Mouse (Mus musculus) olfactory bulb, adult 2 months (tissue): ENCODE data around the gene Cyp1b1. TPM values are rescaled to one million over a fixed set of nuclear protein-coding genes. Genes with fewer than 3 reads are reported as not detected.

Experiments
- H3K27ac ChIP-seq: fragments of 200-500 bp; 2 replicates; pipeline ENCODE4 v1.5.1; 2012; ENCODE audit warnings: low read depth, low read length; ENCODE audit not compliant: insufficient read depth
- H3K4me1 ChIP-seq: fragments of 200-500 bp; 2 replicates; pipeline ENCODE4 v1.6.1; 2012; ENCODE audit warnings: low read length; ENCODE audit not compliant: control insufficient read depth, insufficient read depth
- H3K4me3 ChIP-seq: fragments of 200-500 bp; 2 replicates; pipeline ENCODE4 v1.5.1; 2012; ENCODE audit warnings: mild to moderate bottlenecking, low read depth, low read length, moderate library complexity; ENCODE audit not compliant: insufficient read depth
- CTCF ChIP-seq: fragments of 200-500 bp; IDR thresholded peaks from 2 replicates; pipeline ENCODE4 v1.5.1; 2012; ENCODE audit warnings: low read depth, mild to moderate bottlenecking, low read length, moderate library complexity; ENCODE audit not compliant: insufficient read depth
- POLR2A ChIP-seq: fragments of 200-500 bp; IDR thresholded peaks from 2 replicates; pipeline ENCODE4 v1.6.1; 2012; ENCODE audit warnings: mild to moderate bottlenecking, low read depth, low read length, moderate library complexity; ENCODE audit not compliant: insufficient read depth
- WGBS: fragments of 180-500 bp; shearing (Covaris S2); methylation state at CpG from one replicate; pipeline ENCODE4 v1.1.7; 2018; 5-methylcytosine and 5-hydroxymethylcytosine counted together
- polyA plus RNA-seq: library from polyadenylated mRNA; stranded (reverse); fragments of >200 nt; gene quantifications from 2 replicates; pipeline ENCODE4 v1.2.4, GENCODE M21; 2012; ENCODE audit warnings: low replicate concordance; ENCODE audit not compliant: missing spikeins, insufficient read depth, insufficient read length

The Cyp1b1 gene
- polyA plus RNA-seq, 1 experiment: not detected

DNA sequence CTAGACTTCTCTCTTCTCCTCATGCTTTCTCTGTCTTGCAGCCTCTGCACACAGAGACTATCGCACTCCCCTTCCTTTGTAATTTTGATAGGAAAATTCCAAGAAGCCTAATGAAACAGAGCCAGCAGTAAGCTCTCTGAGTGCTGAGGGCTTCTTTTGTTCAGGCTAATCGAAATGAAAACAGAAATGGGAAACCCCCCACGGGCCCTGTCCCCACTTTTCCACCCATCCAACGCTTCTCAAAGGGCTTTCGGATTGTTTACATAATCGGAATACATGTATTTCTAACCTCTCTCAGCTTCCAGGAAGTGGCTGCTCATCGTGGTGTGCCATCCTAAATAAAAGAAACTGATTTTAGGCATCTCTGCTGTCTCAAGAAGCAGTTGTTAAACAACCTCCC lies 6.7 kb downstream of the Cyp1b1 start:
- TF ChIP-seq CTCF (no peak), POLR2A (no peak)
- 40% methylated on average over 7 of the region's 7 CpGs for WGBS
- peaks cover 6% of the 10 kb centered on the region; the same call in 1 of the 2 replicates for H3K4me1 ChIP-seq
- H3K4me3 ChIP-seq: no peak overlapping the region
- no peak overlapping the region for H3K27ac ChIP-seq

DNA sequence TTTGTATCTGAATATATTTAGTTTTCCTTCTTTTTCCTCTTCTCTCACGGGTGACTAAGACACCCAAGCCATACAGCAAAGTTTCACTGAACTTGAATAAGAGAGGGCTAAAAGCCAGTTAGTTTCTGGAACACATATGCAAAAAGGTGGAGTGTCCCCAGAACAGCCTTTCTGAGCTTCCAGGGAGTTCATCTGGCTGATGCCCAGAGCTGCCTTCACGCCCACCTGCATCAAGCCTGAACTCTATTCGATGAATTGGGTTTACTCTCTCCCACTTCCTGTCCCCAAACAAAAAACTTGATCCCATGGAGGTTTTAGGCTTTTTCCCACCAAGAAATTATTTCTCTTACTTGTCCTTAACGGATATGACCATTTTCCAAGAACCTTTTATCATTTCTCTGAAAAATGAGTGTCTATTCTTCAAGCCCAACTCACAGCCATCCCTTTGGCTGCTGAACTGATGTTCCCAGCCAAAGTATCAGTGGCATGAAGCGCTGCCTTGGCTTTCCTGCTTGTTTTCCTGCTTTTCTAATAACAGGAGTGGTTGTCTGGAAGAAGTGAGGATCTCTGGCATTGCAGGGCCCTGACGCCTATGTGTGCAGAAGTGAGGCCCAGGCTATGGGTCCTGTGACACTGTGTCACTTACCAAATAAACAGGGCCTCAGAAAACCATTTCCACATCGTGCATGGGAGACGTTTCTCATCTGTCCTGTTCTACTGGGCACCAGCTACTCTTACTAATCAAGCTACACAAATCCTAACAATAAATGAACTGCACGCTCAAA lies 9.0 kb downstream of the Cyp1b1 start:
- H3K4me3 ChIP-seq: no peak overlapping the region
- 68% methylated on average over 9 of the region's 9 CpGs for WGBS
- no peak overlapping the region for H3K27ac ChIP-seq
- H3K4me1 ChIP-seq: no peaks in the 10 kb centered on the region
- TF ChIP-seq POLR2A (no peak), CTCF (no peak)

DNA sequence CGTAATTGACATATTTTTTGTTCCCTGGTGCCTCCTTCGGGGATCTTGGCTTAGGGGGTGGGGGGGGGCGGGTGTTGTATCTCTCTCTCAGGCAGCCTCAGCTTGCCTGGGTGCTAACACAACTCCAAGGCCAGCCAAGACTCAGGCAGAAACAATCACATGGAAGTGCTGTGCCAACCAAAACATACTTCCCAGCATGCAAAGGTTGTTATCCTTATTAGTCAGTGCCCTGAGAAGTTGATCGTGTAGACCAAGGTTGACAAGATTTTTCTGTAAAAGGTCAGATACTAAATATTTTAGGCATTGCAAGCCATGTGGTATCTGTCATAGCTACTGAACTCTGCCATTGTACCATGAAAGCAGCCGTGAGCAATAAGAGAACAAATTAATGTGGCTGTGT lies 14.0 kb downstream of the Cyp1b1 start:
- Histone ChIP-seq H3K4me3 (no peak overlapping the region), H3K27ac (no peak overlapping the region), H3K4me1 (no peaks in the 10 kb centered on the region)
- TF ChIP-seq POLR2A: no peak
- no peak for TF ChIP-seq CTCF
- 80% methylated on average over 5 of the region's 5 CpGs for WGBS

DNA sequence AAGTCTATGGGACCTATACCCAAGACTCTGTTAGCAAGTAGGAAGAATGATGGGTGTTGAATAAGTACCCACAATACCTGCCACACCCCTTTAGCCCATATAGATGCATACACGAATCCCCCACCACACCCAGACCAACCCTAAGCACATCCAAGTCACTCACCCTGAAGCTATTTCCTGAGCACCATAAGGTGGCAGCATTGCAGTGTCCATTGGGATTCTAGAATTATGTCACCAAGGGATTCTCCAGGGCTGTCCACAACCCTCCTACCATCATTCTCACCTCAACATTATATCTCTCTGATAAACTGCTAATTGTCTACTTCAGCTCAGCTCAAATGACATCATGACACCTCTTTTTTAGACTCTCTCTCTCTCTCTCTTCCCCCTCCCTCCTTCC lies 15.7 kb downstream of the Cyp1b1 start:
- Histone ChIP-seq H3K27ac (no peak overlapping the region), H3K4me1 (no peaks in the 10 kb centered on the region), H3K4me3 (no peak overlapping the region)
- TF ChIP-seq CTCF (no peak), POLR2A (no peak)
- 41% methylated on average over 1 of the region's 1 CpGs for WGBS

DNA sequence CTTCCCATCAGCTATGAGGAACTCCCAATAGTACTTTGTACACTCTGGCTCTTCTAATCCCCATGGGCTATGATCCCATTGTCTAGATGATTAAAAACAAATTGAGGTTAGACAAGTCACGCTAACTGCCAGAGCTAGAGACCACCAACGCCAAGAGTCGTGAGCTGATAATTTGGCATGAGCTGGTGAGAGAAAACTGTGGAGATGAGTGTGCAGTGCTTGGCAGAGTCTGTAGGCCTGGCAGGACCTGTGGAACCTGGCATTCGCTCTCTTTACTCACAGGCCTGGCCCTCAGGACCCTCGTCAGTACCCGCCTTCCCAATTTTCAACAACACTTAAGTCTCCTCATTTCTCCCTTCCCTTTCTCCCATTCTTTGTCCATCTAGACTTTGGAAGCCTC lies 19.3 kb downstream of the Cyp1b1 start:
- 71% methylated on average over 6 of the region's 6 CpGs for whole genome bisulfite sequencing
- Histone ChIP-seq H3K4me3 (no peak overlapping the region), H3K27ac (no peak overlapping the region), H3K4me1 (no peaks in the 10 kb centered on the region)
- TF ChIP-seq POLR2A (no peak), CTCF (no peak)

DNA sequence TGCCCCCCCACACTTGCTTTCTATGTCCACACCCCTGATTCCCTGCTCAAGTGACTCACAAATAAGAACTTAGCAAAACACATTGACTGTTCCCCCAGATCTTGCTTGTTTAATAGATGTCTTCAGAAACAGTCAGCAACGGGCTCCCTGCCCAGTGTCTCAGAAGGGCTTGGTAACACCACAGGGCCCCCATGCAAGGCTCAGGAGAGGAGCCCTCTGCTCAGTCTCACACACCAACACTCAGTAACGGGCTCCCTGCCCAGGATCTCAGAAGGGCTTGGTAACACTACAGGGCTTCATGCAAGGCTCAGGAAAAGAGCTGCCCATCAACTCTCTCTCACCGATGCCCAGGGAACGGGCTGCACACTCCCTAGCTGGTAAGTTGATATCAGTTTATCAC lies 19.8 kb downstream of the Cyp1b1 start:
- H3K27ac ChIP-seq: no peak overlapping the region
- no peaks in the 10 kb centered on the region for H3K4me1 ChIP-seq
- 51% methylated on average over 4 of the region's 4 CpGs for WGBS
- TF ChIP-seq POLR2A (no peak), CTCF (no peak)
- H3K4me3 ChIP-seq: no peak overlapping the region

DNA sequence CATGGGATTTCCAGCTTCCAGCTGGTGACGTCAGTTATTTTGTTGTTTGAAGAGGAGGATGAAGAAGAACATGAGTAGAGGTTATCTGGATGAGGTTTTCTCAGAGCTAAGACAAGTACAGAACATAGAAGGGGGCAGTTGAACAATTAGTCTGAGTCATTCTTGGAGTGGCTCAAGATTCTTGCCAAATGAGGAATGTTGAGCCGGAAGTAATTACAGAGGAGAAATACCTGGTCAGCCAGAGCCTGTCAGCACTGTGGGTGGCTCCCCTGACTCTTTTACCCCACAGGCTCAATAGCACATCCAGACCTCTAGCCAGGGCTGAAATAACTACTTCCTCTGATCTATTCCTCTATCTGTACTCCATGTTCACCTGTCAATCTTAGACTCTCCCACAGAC lies 44.0 kb downstream of the Cyp1b1 start:
- no peaks in the 10 kb centered on the region for H3K4me1 ChIP-seq
- WGBS: 57% methylated on average over 2 of the region's 2 CpGs
- no peak overlapping the region for H3K27ac ChIP-seq
- no peak overlapping the region for H3K4me3 ChIP-seq
- TF ChIP-seq POLR2A (no peak), CTCF (no peak)

DNA sequence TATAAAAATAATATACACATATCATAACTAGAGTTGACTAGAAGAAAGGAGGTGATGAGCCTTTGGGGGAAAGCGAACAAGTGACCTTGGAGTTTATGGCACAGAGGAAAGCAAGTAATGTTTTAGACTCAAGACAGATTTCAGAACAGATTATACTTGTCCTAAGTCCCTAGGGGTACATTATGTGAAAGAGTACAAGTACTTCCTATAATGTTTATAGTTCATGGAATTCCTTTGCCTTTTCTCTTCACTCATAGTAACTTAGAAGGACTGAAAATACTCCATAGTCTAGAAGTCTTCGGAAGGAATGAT lies 50.8 kb downstream of the Cyp1b1 start:
- H3K27ac ChIP-seq: no peak overlapping the region
- H3K4me1 ChIP-seq: peaks cover 4% of the 10 kb centered on the region; the same call in 1 of the 2 replicates
- TF ChIP-seq CTCF (no peak), POLR2A (no peak)
- 93% methylated on average over 2 of the region's 2 CpGs for WGBS
- H3K4me3 ChIP-seq: no peak overlapping the region

DNA sequence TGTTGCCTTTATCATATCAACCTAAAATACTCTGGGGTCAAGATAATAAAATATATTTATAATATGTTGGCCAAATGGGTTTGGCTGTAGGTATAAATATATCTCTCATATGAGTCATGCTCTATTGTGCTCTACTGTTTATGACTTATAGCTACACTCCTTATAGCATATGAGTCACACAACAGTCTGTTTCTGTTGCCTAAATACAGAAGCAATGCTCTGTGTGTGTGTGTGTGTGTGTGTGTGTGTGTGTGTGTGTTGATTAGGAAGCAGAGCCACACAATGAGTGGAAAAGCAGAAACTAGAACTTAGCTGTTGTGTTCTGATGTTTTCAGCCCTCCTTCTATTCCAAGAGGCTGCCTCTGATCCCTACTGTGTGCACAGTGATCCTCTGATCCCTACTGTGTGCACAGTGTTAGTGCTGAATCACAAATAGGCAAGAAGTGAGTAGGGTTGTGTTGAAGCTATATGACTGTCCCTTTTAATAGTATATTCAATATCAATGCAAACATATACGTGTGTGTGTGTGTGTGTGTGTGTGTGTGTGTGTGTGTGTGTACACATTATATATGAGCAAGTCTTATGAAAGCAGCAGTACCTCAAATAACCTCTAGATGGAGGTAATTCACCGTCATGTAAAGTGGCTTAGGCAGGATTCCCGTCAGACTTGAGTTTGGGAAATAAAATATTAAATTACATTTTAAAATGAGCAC lies 51.3 kb downstream of the Cyp1b1 start:
- Histone ChIP-seq H3K4me3 (no peak overlapping the region), H3K4me1 (peaks cover 4% of the 10 kb centered on the region; the same call in 1 of the 2 replicates), H3K27ac (peak overlapping the region; percentile 54; the same call in 1 of the 2 replicates)
- 17% methylated on average over 3 of the region's 3 CpGs for WGBS
- TF ChIP-seq CTCF: no peak
- no peak for TF ChIP-seq POLR2A
